11 mouse cellular contexts compared by ENCODE assay signal in the genomic region with DNA sequence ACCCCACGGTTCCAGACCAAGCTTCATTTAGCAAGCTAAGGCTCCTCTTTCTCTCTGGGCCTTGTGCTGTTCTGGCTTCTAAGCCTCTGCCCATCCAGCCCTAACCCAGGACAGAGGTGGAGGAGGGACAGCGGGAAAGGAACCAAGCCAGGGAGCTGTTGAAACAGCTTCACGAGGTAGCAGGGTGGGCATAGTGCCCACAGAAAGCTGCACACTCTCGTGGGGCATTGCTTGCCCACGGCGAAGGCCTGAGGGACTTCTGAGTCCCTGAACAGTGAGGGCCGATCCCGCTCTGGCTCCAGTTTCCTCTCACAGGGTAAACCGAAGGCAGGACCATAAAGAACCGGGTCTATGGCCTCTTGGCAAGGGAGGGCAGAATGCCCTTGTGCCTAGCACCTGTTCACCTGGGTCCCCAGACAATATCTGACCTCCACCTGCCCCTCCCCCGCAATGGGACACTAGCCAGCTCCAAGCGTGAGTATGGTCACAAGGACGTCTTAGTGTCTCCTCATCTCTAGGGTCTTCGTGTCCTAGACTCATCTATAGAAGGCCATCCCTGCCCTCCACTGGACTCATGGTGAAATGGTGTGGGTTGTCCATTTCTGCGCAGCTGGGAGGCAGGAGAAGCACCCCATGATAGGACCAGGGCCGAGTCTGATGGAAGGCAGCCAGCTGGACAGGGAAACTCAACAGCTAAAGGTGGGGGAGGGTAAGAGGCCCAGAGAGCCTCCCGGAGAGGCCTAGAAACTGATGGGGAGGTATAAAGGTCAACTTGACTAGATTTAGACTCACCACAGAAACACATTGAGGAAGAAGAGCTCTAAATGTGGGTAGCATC.
DNase-seq lines count a peak whose midpoint lies in the region; ATAC-seq and TF ChIP-seq lines count a peak whose summit lies in the region.
"Had no signal": no experiment of that assay in that cellular context is flagged by ENCODE, and none has a peak within 500 bp of the region (broad histone marks: within the 10 kb centered on the region; RNA-seq: fewer than 3 reads in every experiment).

No protein-coding gene starts in this region.

- TF ChIP-seq CTCF in kidney, adult 2 months (conservative IDR thresholded peaks at IDR 0.05; ENCODE audit: insufficient read depth, insufficient read length, low read depth, low read length): no peak

- ATAC-seq in kidney, embryonic 16.5 days (ENCODE audit: low FRiP score, low TSS enrichment): no peak

- no peak for TF ChIP-seq POLR2A in kidney, adult 2 months (IDR thresholded peaks at IDR 0.05; ENCODE audit: low read depth, low read length)

- no peak overlapping the region for H3K4me2 ChIP-seq in kidney, embryonic 16.5 days (replicated peaks; ENCODE audit: low read depth, low read length)
- H3K4me2 ChIP-seq: hindbrain, embryonic 12.5 days; midbrain, embryonic 12.5 days had no signal

- H3K9ac ChIP-seq in kidney, embryonic 16.5 days (replicated peaks; ENCODE audit: low read length): no peak overlapping the region
- H3K9ac ChIP-seq: hindbrain, embryonic 12.5 days; midbrain, embryonic 12.5 days had no signal

- no peaks in the 10 kb centered on the region for H3K4me1 ChIP-seq in kidney, adult 2 months (ENCODE audit: control insufficient read depth, insufficient read depth, low read length)
- 0 out of 2 replicates have a peak, but pooled peaks cover 11% of the 10 kb centered on the region for H3K4me1 ChIP-seq in kidney, embryonic 16.5 days (ENCODE audit: insufficient read depth, low read length)

- no peak overlapping the region for H3K27ac ChIP-seq in kidney, adult 2 months (ENCODE audit: insufficient read depth, low read depth, low read length)
- no peak overlapping the region for H3K27ac ChIP-seq in kidney, embryonic 16.5 days (ENCODE audit: low read length)
- H3K27ac ChIP-seq: midbrain, embryonic 12.5 days had no signal

- H3K9me3 ChIP-seq in kidney, embryonic 16.5 days (ENCODE audit: low read length): no peaks in the 10 kb centered on the region
- H3K9me3 ChIP-seq: hindbrain, embryonic 12.5 days; midbrain, embryonic 12.5 days had no signal

- no peaks in the 10 kb centered on the region for H3K27me3 ChIP-seq in kidney, adult 2 months (replicated peaks; ENCODE audit: control insufficient read depth, insufficient read depth, low read length)
- H3K27me3 ChIP-seq in kidney, embryonic 16.5 days (ENCODE audit: insufficient read depth, low read length): no peaks in the 10 kb centered on the region
- H3K27me3 ChIP-seq: hindbrain, embryonic 12.5 days had no signal

- DNase-seq in kidney, adult 2 months: peak; percentile 47
- DNase-seq in adipocyte (ENCODE audit: low spot score): peak; percentile 57
- DNase-seq in heart, adult 9 months (ENCODE audit: low spot score in 2 of 2): peak; percentile 59
- peak; percentile 39 for DNase-seq in kidney, postnatal 14 days
- no peak for DNase-seq in urinary bladder, postnatal 14 days (ENCODE audit: low spot score)
- no peak for DNase-seq in urinary bladder, adult 18-20 months (ENCODE audit: low spot score in 2 of 2)
- DNase-seq in frontal cortex, adult 2 months (ENCODE audit: extremely low spot score in 1 of 2, low spot score in 1 of 2): no peak
- DNase-seq: cerebellum, adult 9-11 months had no signal

- no peak overlapping the region for H3K4me3 ChIP-seq in kidney, adult 2 months (ENCODE audit: insufficient read depth, low read depth, low read length)
- no peak overlapping the region for H3K4me3 ChIP-seq in kidney, embryonic 16.5 days (ENCODE audit: low read length)
- H3K4me3 ChIP-seq: hindbrain, embryonic 12.5 days; midbrain, embryonic 12.5 days had no signal

- 79% methylated on average over 17 of the region's 17 CpGs for WGBS in kidney, adult 2 months
- 78% methylated on average over 17 of the region's 17 CpGs for WGBS in kidney, embryonic 16.5 days

- no peaks in the 10 kb centered on the region for H3K36me3 ChIP-seq in kidney, adult 2 months (ENCODE audit: control insufficient read depth, insufficient read depth, low read length)
- no peaks in the 10 kb centered on the region for H3K36me3 ChIP-seq in kidney, embryonic 16.5 days (ENCODE audit: insufficient read depth, low read length)
- H3K36me3 ChIP-seq: hindbrain, embryonic 12.5 days; midbrain, embryonic 12.5 days had no signal

Comparison
In these comparisons a context has a peak if more than half of its experiments do, and no peak if none do; other contexts are left out.
1. DNase-seq: peak in kidney, adult 2 months (single experiment), adipocyte (single experiment), heart, adult 9 months (2 of 2) and kidney, postnatal 14 days (single experiment); none in urinary bladder, postnatal 14 days (single experiment), urinary bladder, adult 18-20 months (0 of 2) and frontal cortex, adult 2 months (0 of 2).